Mouse (Mus musculus): ENCODE data around the gene Homer2.
A peak's percentile ranks its signal among the peaks of the same experiment; 100 is the strongest.

Gene Homer2

GRCm38 (mm10) chr7:81560101-81561049, 147.0 kb downstream of the Homer2 start:
- DNase-seq (ENCODE audit: low spot score): no peak

- no peak for DNase-seq (ENCODE audit: low spot score)
Observed at GRCm38 (mm10) chr7:81559231-81559980, 147.9 kb downstream of the Homer2 start.

- no peak for DNase-seq (ENCODE audit: low spot score)
Observed at GRCm38 (mm10) chr7:81557985-81558360, 149.4 kb downstream of the Homer2 start.

GRCm38 (mm10) chr7:81557252-81557984, 149.9 kb downstream of the Homer2 start:
- DNase-seq (ENCODE audit: low spot score): peak; percentile 32

- no peak for DNase-seq (ENCODE audit: low spot score)
Observed at GRCm38 (mm10) chr7:81556839-81557238, 150.5 kb downstream of the Homer2 start.

GRCm38 (mm10) chr7:81554369-81554768, 153.0 kb downstream of the Homer2 start:
- no peak for DNase-seq (ENCODE audit: low spot score)

GRCm38 (mm10) chr7:81553589-81553988, 153.7 kb downstream of the Homer2 start:
- DNase-seq (ENCODE audit: low spot score): no peak
